Mouse (Mus musculus) cerebellum, postnatal 10 days (tissue): ENCODE results near the gene Guca1b.
"Not testable (repeated sequence)": the region's sequence is repeated elsewhere in the genome, so short reads cannot be mapped to it uniquely, and the experiment has no call there.

Experiments
- DNase-seq, 2 experiments: peaks; one replicate each; pipeline ENCODE4 v3.0.0; 2021; ENCODE audit warnings: mixed read lengths in 2 of 2

Guca1b gene

GRCm38 (mm10) chr17:47409897-47410861, 25.0 kb downstream of the Guca1b start:
- peak; percentile 44 to 47 for DNase-seq

GRCm38 (mm10) chr17:47420195-47420594, 35.0 kb downstream of the Guca1b start:
- DNase-seq: no peak

GRCm38 (mm10) chr17:47421566-47421965, 36.4 kb downstream of the Guca1b start:
- no peak for DNase-seq

GRCm38 (mm10) chr17:47422616-47423015, 37.4 kb downstream of the Guca1b start:
- DNase-seq: not testable (repeated sequence)

DNA sequence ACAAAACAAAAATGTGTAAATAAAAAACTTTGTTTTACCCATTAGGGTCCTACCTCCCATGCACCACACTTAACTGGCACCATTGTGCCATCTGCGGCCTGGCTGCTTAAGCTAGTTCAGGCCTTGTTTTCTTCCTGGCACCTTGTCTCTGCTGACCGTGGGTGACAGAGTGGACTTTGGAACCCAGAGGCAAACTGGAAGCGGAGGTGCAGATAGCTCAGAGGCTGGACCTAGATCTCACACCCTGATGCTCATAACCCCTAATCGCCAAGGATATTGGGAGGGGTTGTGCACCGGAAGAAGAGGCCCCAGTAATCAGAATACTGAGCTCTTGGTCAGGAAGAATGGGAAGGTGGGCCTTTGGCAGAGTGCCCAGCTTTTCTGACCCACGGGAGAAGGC, 39.0 kb downstream of the Guca1b start:
- DNase-seq: no peak

GRCm38 (mm10) chr17:47427316-47427715, 42.1 kb downstream of the Guca1b start:
- DNase-seq: no peak

- DNase-seq: no peak
Observed at GRCm38 (mm10) chr17:47428831-47429304, 43.7 kb downstream of the Guca1b start.

DNA sequence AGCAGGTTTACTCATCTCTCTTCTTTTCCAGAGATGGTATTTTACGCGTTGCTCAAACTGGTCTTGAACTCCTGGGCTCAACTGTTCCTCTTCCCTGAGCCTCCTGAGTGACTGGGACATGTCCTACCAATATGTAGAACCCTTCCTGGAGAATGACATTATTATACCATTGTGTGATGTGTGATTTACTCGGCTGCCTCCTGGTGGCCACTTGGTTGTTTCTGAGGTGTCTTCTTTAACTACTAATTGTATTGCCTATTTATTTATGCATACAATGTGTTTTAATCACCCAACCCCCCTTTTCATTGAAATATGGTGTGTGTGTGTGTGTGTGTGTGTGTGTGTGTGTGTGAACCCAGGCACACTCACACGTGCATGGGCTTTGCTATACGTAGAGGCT, 45.6 kb downstream of the Guca1b start:
- DNase-seq: peak in 1 of 2 experiments; percentile 21

- DNase-seq: peak in 1 of 2 experiments; percentile 18
Observed at GRCm38 (mm10) chr17:47436156-47436906, 51.1 kb downstream of the Guca1b start, which contains the start of gene AI661453. Gene AI661453, plus strand, starts transcription at chr17:47436615.

DNA sequence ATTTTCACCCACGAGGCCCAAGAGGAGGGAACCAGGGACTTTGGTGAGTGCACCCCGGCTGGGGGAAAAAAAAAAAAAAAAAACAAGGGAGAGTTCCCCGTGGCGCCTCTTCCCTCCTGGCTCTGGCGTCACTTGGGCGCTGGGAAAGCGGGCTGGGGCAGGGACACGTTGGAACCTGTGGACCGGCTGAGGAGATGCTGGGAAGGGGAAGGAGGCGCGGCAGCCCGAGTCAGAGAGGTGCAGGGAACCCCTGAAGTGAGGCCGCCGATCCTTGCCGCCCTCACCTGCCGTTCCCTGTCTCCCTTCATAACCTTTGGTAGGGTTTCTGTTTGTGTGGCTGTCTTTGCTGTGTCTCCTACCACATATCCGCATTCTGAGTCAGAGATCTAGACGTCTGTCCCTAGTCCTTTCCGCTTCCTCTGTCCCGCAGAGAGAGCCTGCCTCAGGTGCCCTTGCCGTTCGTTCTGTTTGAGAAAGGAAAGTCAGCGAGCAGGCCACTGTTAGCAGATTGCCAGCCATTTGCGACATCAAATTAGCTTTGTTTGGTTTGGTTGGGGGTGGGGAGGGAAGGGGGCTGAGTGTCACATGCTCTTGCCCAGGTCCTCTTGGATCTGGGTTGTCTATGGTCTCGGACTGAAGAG, 51.8 kb downstream of the Guca1b start, which contains the start of gene 1700001C19Rik:
Gene 1700001C19Rik (minus strand): TSS at position 470 of the 641 bp plus-strand sequence.
- no peak for DNase-seq

GRCm38 (mm10) chr17:47438611-47439010, 53.4 kb downstream of the Guca1b start:
- no peak for DNase-seq

DNA sequence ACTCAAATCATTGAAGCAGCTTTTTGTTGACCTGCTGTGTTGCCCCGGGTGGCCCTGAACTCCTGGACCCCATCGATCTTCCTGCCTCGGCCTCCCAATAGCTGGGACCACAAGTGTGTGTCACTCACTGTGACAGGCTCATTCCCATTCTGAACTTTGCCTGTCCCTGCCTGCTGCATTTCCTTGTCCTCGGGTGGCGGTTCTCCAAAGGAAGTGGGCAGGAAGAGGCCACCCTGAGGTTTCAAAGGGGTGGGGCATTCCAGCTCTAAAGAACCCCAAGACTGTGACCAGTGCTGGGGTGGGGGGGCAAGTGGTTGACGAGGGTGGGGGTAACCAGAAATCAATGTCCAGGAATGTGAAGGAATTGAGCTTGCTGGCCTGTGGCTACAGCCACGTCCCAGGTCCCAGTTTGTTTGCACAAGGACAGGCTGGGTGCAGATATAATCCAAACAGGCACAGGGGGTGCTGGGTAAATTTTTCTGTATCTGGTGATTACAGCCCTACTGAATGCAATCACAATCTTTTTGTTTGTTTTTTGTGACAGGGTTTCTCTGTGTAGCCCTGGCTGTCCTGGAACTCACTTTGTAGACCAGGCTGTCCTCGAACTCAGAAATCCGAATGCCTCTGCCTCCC, 54.3 kb downstream of the Guca1b start:
- no peak for DNase-seq

GRCm38 (mm10) chr17:47440359-47440890, 55.2 kb downstream of the Guca1b start:
- DNase-seq: peak; percentile 28 to 47

- DNase-seq: no peak
Observed at GRCm38 (mm10) chr17:47441296-47442051, 56.3 kb downstream of the Guca1b start.

DNA sequence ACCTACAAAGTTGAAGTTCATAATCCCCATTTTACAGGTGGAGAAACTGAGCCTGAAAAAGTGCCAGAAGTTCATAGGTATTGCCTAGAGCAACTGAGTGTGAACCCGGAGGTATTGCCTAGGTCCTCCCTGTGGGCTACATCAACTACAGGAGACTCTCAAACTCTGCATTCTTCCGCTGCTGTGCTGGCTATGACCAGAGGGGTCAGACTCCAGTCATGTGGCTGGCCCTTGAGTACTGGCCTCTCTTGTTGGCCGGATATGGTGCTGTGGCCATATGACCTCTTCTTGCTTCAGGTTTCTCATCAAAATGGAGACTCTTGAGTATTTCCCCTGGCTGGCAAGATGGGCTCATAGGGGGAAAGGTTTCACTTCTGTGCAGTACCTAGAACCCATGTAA, 57.1 kb downstream of the Guca1b start:
- no peak for DNase-seq
